Mouse (Mus musculus) right cerebral cortex, adult 2 months (tissue): ENCODE measurements around the gene Notum.

Experiments
- DNase-seq, 2 experiments: peaks; one replicate each; pipeline ENCODE4 v3.0.0; 2021 to 2022; ENCODE audit warnings: low spot score in 2 of 2

Gene Notum

DNA sequence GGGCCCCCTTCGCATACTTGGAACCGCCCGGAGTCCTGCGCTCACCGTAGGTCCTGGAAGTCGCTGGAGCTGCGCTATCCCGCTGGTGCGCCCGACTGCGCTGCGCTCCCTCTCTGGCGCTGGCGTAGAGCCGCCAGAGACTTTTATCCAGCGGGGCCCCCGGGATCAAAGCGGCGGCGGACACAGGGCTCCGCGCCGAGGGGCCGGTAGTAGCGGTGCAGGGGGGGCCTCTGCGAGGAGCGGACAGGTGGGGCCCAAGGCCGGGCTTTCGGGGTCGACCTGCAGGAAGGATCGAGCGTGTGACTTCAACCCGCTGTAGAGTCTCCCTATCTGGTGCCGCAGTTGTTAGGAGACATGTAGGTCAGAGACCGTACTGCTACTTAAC lies at the start of gene Notum:
TSS of gene Notum (minus strand) at position 100 of the 385 bp plus-strand sequence.
- DNase-seq: no peak

GRCm38 (mm10) chr11:120710672-120711071 lies 49.7 kb upstream of the Notum start:
- DNase-seq: no peak

GRCm38 (mm10) chr11:120709551-120709950 lies 48.6 kb upstream of the Notum start:
- DNase-seq: no peak

GRCm38 (mm10) chr11:120707969-120708368 lies 47.0 kb upstream of the Notum start:
- no peak for DNase-seq

DNA sequence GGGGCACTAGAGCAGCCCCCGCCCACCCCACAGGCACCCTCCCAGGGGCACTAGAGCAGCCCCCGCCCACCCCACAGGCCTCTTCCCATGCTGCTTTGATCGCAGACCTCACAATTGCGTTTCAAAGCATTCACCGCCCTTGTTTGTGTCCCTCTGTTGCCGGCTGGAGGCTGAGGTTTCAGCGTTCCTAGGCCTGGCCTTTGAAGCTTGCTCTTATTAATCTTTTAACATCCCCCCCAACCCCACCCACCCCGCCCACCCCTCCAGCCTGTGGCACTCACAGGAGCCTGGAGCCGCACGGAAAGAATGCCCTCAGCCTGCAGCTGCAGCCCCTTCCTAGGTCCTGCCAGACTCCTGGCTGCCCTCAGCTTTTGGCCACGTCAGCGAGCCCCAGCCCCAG lies 46.2 kb upstream of the Notum start:
- DNase-seq: no peak

- DNase-seq: no peak
These were observed 45.1 kb upstream of the Notum start for GRCm38 (mm10) chr11:120706120-120706519.

DNA sequence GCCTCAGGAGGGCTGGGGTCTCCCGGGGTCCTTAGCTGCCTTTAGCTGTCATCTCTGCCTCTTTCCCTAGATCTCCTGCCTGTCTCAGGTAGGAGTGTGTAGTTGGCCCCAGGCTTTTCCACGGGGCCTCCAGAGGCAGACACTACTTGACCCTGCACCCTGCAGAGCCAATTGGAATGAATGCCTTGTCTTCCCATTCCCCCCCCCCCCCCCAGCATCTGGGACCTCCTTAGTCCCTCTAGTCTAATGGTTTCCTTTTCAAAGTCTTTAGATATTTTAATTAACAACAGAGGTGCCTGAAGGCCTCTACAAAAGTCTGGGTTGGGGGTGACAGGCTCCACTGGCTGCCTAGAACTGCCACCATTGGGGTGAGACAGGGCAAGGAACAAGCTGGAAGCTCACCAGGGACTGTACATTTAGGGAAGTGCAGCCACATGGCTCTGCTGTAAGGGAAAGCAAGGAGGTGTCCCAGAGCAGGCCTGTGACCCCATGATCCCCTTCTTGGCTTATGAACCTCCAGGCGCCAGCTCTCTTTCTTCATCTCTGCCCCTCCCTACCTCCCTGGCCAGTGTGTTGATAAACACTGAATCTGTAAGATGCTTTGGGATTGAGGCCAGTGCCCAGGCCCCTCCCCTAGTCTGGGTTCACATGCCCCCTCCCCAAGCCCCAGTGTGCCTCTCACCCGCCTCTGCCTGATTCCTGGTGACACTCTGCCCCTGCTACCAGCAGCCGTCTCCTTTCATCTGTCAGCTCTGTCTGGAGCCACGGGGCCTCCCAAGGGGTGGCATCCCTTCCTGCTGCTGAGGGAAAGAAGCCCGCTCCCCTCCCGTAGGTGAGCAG lies 43.7 kb upstream of the Notum start:
- DNase-seq: no peak

- no peak for DNase-seq
These were observed 42.9 kb upstream of the Notum start for GRCm38 (mm10) chr11:120703696-120704454.

DNA sequence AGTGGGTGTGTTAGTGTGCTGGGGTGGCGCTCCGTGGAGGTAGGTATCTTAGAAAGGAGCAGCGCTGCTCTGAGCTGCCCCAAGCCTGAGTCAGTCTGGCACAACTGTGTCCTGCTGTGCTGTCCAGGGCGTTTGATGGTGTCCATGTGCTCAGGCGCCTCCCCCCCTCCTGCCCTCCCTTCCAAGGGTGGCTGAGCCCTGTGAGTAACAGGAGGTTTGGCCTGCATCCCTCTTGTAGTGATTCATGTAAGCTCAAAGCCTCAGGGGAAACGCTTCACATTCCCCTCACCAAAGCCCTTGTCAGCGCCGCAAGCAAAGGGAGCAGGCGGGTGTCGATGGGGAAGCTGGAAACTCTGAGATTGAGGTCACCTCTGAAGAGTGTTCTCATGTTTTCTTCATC lies 36.8 kb upstream of the Notum start:
- DNase-seq: no peak

GRCm38 (mm10) chr11:120696568-120696967 lies 35.6 kb upstream of the Notum start:
- no peak for DNase-seq

GRCm38 (mm10) chr11:120695641-120696040 lies 34.7 kb upstream of the Notum start:
- no peak for DNase-seq

DNA sequence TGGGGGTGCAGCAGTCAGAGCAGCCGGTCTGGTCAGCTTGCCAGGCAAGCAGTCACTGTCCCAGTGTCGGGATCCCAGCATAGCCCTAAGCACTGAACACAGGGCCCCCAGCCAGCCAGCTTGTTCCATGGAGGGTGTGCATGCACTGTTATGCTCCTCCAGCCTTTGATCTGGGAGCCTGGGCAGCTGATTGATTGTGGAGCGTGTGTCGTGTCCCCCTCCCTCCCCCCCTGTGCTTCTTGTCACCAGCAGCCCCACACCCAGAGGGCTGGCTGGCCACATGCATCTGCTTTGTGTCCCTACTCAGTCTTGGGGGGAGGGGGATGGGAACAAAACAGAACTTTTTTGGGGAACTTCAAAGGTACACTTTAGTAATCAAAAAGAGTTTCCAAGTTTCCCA lies 34.2 kb upstream of the Notum start:
- DNase-seq: no peak

- no peak for DNase-seq
These were observed 32.5 kb upstream of the Notum start for GRCm38 (mm10) chr11:120693461-120693860.

DNA sequence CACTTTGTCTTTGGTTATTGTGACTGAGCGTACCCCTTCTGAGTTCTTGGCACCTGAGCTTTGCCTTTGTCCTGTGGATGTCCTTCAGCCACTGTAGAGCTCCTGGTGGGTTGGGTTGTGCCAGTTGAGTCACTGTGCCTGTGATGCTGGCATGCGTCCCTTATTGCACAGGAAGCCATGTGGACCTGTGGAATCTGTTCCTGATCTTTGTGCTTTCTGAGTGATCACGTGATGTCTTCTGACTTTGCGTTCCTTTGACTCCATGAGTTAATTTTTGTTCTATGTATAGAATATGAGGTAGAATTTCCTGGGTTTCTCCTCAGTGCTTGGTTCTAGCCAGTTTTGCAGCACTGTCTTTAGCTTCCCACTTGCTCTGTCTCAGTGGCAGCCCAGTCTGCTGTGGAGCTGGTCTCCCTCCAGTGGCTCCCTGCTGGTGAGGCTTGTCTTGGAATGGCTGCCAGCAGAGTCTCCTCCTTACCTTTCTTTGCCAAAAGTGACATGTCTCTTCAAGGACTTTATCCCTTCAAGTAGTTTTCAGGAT lies 31.6 kb upstream of the Notum start:
- DNase-seq: no peak

DNA sequence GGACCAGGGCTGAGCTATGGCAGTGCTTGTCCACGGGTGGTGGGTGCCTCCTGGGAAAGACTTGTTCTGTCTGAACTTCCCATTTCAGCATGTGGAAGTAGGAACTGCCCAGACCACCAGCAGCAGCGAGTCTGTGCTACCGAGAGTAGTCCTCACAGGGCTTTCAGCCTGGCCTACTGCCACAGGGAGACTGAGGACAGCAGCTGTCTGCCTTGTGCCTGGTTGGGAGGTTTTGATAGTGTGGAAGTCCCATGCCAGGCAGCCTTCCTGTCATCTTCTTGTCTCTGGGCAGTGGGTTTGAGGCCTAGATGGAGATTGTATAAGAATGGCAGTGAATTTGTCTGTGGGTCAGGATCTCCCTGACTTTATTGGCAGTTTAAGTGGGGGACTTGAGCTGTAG lies 28.4 kb upstream of the Notum start:
- no peak for DNase-seq

DNA sequence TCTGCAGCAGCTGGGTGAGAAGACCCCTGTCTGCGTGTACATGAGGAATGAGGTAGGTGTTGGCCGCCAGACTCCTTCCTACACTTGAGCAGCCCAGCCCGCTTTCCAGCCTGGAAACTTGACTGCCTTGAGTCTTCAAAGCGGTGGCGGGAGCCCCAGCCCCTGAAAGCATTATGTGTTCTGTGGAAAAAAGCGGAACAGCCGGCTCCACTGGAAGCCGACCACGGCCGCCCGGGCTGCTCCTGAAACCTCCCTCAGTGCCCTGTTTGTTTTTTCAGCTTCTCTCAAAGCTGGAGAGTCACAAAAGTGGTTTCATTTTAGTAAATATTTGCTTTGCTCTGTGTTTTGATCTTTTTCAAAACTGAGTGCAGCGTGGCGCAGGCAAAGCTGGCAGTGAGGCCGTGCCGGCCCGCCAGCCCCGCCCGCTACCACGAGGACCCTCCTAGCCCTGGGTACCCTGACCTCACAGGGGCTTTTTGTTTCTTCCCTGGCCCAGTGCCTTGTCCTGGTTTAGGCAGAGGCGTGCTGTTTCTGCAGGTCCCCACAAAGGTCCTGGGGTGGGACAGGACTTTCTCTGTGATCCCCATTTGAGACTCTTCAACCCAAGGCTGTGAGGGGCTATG lies 25.8 kb upstream of the Notum start:
- no peak for DNase-seq

GRCm38 (mm10) chr11:120684660-120685059 lies 23.7 kb upstream of the Notum start:
- DNase-seq: no peak

DNA sequence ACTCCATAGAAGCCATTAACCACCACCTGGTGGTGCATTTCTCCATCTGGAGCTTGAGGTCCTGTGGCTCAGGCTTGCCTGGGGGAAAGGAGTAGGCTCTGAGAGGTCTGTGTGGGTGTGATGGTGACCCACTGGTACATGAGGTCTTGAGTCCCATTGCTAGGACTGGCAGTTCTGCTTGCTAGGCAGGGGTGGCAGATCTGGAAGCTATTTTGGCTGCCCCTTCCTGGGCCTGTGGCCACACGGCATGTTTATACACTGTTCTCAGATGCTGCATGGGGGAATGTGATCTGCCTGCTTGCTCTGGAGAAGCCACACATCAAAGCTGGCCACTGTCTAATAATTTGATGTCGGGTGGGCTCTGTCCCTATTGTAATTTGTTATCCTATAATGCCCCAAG lies 23.1 kb upstream of the Notum start:
- no peak for DNase-seq

GRCm38 (mm10) chr11:120683536-120683935 lies 22.6 kb upstream of the Notum start:
- no peak for DNase-seq

- no peak for DNase-seq
These were observed 21.7 kb upstream of the Notum start for GRCm38 (mm10) chr11:120682683-120683082.

DNA sequence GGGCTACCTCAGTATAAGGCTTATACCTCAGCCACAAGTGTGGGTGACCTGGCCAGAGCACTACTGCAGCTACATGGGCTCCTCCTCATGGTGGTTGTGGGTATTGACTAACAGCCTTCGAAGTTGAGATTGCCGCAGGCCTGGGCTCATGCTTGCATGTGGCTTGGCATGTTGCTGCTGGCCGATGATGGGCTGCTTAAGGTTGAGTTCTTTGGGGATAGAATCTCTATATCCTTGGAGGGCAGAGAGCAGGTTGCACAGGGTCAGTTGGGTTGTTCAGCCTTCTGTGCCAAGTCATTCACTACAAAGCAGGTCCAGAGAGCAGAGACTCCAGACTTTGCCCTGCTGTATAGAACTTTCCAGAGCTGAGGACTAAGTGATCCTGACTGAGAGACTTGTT lies 18.9 kb upstream of the Notum start:
- DNase-seq: no peak

DNA sequence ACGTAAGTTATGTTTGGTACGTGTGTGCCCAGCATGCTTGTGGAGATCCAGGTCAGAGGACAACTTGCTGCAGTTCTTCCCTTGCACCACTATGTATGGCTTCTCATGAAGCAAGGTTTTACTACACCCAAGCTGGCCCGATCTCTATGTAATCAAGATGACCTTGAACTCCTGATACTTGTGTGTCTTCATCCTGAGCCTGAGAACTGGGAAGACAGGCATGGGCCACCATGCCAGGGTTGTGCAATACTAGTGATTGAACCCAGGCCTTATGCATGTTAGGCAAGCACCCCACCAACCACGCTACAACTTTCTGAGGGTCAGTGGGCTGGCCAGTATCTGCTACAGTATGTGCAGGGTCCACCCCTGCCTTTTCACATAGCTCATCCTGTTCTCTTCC lies 16.0 kb upstream of the Notum start:
- no peak for DNase-seq
